Mouse (Mus musculus) embryonic facial prominence, embryonic 12.5 days (tissue): ENCODE results near the gene Polr1e. TPM values are rescaled to one million over a fixed set of nuclear protein-coding genes. Genes with fewer than 3 reads are reported as not detected.
A peak's percentile ranks its signal among the peaks of the same experiment; 100 is the strongest.

Experiments
- ATAC-seq: fragments of 200-750 bp; cut with Nextera tagmentation; 2 replicates; pipeline ENCODE4 v1.8.0; 2017; ENCODE audit not compliant: insufficient number of reproducible peaks, insufficient read depth, low FRiP score, low TSS enrichment
- H3K27ac ChIP-seq: fragments of 300-500 bp; sonication (generic); 2 replicates; pipeline ENCODE4 v1.5.1; 2016; ENCODE audit warnings: mild to moderate bottlenecking
- H3K27me3 ChIP-seq: fragments of 300-500 bp; sonication (generic); 2 replicates; pipeline ENCODE4 v1.6.1; 2016; ENCODE audit warnings: mild to moderate bottlenecking, moderate library complexity
- H3K36me3 ChIP-seq: fragments of 300-500 bp; sonication (generic); 2 replicates; pipeline ENCODE4 v1.6.1; 2016; ENCODE audit warnings: mild to moderate bottlenecking
- H3K4me1 ChIP-seq: fragments of 300-500 bp; sonication (generic); 2 replicates; pipeline ENCODE4 v1.6.1; 2016
- H3K4me2 ChIP-seq: fragments of 300-500 bp; sonication (generic); replicated peaks from 2 replicates; pipeline ENCODE4 v1.6.1; 2016; ENCODE audit warnings: mild to moderate bottlenecking, moderate library complexity
- H3K4me3 ChIP-seq: fragments of 300-500 bp; sonication (generic); 2 replicates; pipeline ENCODE4 v1.5.1; 2016; ENCODE audit warnings: mild to moderate bottlenecking
- H3K9ac ChIP-seq: fragments of 300-500 bp; sonication (generic); 2 replicates; pipeline ENCODE4 v1.6.1; 2016; ENCODE audit warnings: mild to moderate bottlenecking, moderate library complexity
- H3K9me3 ChIP-seq: fragments of 300-500 bp; sonication (generic); 2 replicates; pipeline ENCODE4 v1.6.1; 2016; ENCODE audit warnings: mild to moderate bottlenecking, moderate library complexity
- WGBS: fragments of 180-500 bp; shearing (Covaris S2); methylation state at CpG from one replicate; pipeline ENCODE4 v1.1.7; 2016; 5-methylcytosine and 5-hydroxymethylcytosine counted together
- polyA plus RNA-seq: library from polyadenylated mRNA; unstranded; fragments of >200 nt; fragmentation: Nextera tagmentation; extraction: Ambion mirVana; gene quantifications from 2 replicates; pipeline ENCODE4 v1.2.1, GENCODE M21; 2016

The Polr1e gene
- polyA plus RNA-seq, 1 experiment from 2014 or later: 48.9 TPM

DNA sequence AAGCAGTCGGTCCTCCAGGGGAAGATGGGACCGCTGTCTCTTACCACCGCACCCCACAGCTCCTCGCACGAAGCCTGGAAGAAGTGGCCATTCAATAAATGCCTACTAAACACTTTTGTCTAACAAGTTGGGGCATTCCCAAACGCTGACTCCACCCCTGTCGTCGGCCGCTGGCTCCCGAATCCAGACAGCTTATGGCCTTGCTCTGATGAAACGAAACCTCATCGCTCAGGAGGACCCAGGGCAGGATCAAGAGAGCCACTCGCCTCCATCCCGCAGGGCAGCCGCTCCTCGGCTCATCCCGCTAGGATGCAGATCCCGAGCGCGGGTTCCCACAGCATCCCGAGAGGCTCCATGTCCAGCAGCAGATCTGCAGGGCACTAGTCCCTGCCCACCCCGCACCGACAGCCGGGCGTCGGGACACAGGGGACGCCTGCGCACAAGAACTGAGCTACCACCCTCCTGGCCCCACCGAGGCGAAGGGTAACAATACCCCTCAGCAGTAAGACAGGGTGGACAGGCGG, 6.7 kb upstream of the Polr1e start:
- Histone ChIP-seq H3K27ac (peak overlapping the region; percentile 97), H3K9me3 (no peaks in the 10 kb centered on the region), H3K4me1 (peaks cover 19% of the 10 kb centered on the region), H3K9ac (peak overlapping the region; percentile 82), H3K4me2 (peak overlapping the region; percentile 73), H3K36me3 (no peaks in the 10 kb centered on the region), H3K27me3 (no peaks in the 10 kb centered on the region), H3K4me3 (peak overlapping the region; percentile 76)
- ATAC-seq: peak; percentile 83
- WGBS: under 1% methylated on average over 31 of the region's 31 CpGs

DNA sequence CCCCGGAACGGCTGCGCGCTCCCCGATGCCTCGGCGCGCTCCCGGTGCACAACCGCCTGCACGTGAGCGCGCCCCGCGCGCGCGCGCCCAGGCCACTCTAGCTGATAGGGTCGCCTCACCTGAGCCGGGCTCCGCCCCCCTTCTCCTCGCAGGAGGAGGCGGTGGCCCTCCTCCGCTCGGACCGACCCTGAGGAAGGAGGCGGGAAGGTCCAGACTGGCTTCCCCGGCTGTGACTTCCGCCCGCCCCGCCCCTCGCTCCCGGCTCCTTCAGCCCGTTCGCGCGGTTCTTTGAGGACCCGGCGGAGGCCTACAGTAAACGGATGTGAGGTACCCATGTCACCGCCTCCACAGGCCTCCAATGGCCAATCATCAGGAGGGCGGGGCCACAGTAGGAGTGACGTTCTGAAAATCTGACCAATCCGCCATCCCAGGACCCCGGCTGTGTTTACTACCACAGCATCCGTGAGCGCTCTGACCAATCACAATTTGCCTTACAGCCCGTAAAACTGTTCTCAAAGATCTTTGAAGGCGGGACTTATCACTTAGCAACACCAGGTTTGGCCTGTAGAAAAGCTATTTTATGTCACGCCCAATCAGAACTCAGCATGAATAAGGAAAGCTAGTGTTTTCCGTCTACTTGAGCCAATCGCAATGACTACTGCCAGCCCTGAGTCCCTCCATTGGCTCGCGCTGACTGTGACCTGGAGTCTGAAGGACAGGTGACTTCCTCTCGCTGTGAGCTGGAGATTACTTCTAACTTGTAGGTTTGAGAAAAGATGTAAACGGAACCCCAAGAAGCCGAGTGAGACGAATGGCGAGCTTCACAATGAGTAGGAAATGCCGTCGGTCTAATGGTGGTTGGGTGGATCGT, 6.0 kb upstream of the Polr1e start, which contains the start of gene Zbtb5:
TSS of gene Zbtb5 (minus strand) at position 308 of the 871 bp plus-strand sequence.
- under 1% methylated on average over 62 of the region's 63 CpGs for WGBS
- no peaks in the 10 kb centered on the region for H3K36me3 ChIP-seq

DNA sequence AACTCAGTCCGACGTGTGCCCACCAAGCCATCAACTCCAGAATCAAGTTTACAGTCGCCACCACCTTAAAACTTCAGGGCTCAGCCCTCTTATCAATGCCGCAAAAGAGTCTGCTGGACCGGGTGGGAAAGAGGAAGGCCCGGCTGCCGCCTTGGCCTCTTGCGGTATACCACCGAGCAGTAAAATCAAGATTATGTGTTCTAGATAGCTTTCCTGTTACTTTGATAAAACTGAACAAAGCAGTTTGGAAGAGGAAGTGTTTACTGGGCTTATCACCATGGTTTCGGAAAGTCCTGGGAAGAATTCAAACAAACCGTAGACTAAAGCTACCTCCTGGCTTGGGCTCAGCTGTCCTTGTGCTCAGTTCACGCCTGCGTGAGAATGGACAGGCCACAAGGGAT, 5.4 kb upstream of the Polr1e start:
- Histone ChIP-seq H3K27me3 (no peaks in the 10 kb centered on the region), H3K9ac (peak overlapping the region; percentile 81), H3K27ac (peak overlapping the region; percentile 78), H3K4me1 (peaks cover 19% of the 10 kb centered on the region), H3K4me3 (peak overlapping the region; percentile 65), H3K9me3 (no peaks in the 10 kb centered on the region), H3K4me2 (peak overlapping the region; percentile 75), H3K36me3 (no peaks in the 10 kb centered on the region)
- no peak for ATAC-seq
- 3% methylated on average over 13 of the region's 13 CpGs for WGBS

More for the DNA sequence above, 6.0 kb upstream of the Polr1e start, which contains the start of gene Zbtb5:
- ATAC-seq: peak; percentile 98
- H3K4me2 ChIP-seq: peak within 1 kb of the TSS; percentile 75
- H3K27ac ChIP-seq: peak within 1 kb of the TSS; percentile 97
- H3K4me3 ChIP-seq: peak within 1 kb of the TSS; percentile 76
- no peaks in the 10 kb centered on the region for H3K9me3 ChIP-seq
- peaks cover 19% of the 10 kb centered on the region for H3K4me1 ChIP-seq
- H3K9ac ChIP-seq: peak within 1 kb of the TSS; percentile 82
- no peaks in the 10 kb centered on the region for H3K27me3 ChIP-seq

DNA sequence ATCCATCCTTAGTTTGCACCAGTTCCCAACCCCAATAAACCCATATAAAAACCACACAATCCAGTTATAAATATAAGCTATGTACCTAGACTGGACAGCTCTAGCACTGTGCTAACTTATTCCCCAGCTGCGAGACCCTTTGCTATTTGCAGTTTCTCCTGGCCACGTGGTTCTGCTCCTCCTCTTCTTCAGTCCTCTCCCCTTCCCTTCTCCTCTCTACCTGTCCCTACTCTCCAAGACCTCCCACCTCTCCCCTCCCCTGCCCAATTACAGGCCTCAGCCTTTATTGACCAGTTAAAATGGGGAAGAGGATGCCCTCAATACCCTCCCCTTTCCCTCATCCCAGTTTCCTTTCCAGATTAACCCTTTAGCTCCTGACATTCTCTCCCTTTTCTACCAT, 4.8 kb upstream of the Polr1e start:
- H3K27ac ChIP-seq: no peak overlapping the region
- ATAC-seq: no peak

DNA sequence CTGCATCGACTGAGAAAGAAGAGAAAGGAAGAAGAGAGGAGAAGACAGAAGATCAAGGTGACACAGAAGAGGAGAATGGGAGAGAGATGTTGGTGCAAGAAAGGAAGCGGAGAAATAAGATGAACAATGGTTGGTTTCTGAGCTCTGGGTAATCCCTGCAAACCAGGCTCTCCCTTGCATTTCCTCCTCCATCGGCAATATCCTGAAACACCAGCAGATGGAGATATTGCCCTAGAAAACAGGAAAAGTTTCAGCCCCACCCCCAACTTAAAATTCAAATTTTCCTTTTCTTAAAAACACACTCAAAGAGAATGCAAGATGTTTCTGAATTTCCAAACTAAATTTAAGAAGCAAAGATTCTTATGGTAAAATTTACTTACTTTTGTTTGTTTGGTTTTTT, 2.8 kb upstream of the Polr1e start:
- Histone ChIP-seq H3K27me3 (no peaks in the 10 kb centered on the region), H3K9me3 (no peaks in the 10 kb centered on the region), H3K36me3 (no peaks in the 10 kb centered on the region), H3K27ac (no peak overlapping the region), H3K4me1 (peaks cover 22% of the 10 kb centered on the region), H3K4me2 (no peak overlapping the region), H3K9ac (no peak overlapping the region), H3K4me3 (no peak overlapping the region)
- 3% methylated on average over 3 of the region's 3 CpGs for WGBS
- ATAC-seq: no peak

More for the DNA sequence above, 4.8 kb upstream of the Polr1e start:
- no peaks in the 10 kb centered on the region for H3K36me3 ChIP-seq
- H3K4me1 ChIP-seq: peaks cover 19% of the 10 kb centered on the region
- WGBS: 0% methylated on average over 2 of the region's 2 CpGs
- H3K9ac ChIP-seq: peak overlapping the region; percentile 81
- H3K4me2 ChIP-seq: peak overlapping the region; percentile 75
- no peaks in the 10 kb centered on the region for H3K27me3 ChIP-seq
- no peaks in the 10 kb centered on the region for H3K9me3 ChIP-seq
- H3K4me3 ChIP-seq: peak overlapping the region; percentile 65

DNA sequence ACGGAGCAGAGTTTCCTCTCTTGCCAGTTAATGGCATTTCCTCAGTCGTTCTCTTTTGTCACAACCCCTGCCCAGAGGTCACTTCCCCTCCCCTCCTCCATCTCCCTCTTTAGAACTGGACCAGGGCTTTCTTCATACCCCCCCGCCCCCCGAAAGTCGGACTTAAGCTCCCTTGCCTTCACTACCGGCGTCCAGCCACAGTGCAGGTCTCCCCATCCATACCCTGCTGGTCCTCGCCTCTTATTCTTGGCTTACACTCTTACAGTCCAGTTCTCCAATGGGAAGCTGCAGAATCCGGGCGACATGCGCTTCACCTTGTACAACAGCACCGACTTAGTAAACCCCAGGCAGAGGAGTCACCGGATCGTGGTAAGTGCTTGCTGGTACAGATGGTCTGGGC, 626 bp downstream of the Polr1e start:
- 1% methylated on average over 14 of the region's 14 CpGs for WGBS
- Histone ChIP-seq H3K4me3 (peak overlapping the region; percentile 57), H3K4me2 (peak overlapping the region; percentile 94), H3K4me1 (peaks cover 12% of the 10 kb centered on the region), H3K27me3 (no peaks in the 10 kb centered on the region), H3K36me3 (peaks cover 3% of the 10 kb centered on the region), H3K9me3 (no peaks in the 10 kb centered on the region), H3K27ac (no peak overlapping the region), H3K9ac (peak overlapping the region; percentile 71)
- no peak for ATAC-seq

DNA sequence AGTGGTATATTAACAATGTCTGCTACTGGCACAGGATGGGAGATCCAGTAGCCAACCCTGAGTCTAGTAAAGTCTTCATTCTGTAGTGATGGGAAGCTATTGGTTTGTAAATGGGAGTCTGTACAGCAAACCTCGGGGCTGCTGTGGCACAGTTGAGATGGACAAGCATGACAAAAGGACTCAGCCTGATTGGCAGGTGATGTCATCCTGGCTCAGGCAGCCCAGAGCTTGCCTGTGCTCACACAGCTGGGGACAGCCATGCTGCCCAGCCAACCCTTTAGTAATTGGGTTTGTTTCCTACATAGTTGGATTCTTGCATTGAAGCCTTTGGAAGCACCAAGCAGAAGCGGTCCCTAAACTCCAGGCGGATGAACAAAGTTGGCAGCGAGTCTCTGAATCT, 8.1 kb downstream of the Polr1e start:
- ATAC-seq: no peak
- no peak overlapping the region for H3K27ac ChIP-seq
- no peak overlapping the region for H3K9ac ChIP-seq
- H3K27me3 ChIP-seq: no peaks in the 10 kb centered on the region
- no peaks in the 10 kb centered on the region for H3K9me3 ChIP-seq
- WGBS: 91% methylated on average over 4 of the region's 4 CpGs
- no peaks in the 10 kb centered on the region for H3K4me1 ChIP-seq
- H3K4me2 ChIP-seq: no peak overlapping the region
- peaks cover 45% of the 10 kb centered on the region for H3K36me3 ChIP-seq
- H3K4me3 ChIP-seq: no peak overlapping the region

DNA sequence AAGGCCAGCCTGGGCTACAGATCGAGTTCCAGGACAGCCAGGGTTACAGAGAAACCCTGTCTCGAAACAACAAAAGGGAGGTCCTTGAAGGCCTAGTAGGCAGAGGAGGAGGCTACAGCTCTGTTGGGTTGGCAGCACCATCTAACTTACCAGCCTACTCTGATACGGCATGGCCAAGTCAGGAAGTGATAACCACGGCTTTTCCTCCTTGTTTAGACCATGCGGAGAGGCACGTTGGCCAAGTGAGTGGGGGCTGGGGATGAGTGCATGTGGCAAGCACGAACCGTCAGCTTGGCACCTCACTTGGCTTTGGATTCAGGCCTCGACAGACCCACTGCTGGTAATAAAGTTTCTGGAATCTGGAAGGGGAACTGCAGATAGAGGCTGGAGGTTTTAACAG, 14.2 kb downstream of the Polr1e start:
- 87% methylated on average over 9 of the region's 9 CpGs for WGBS
- no peak overlapping the region for H3K4me3 ChIP-seq
- no peak overlapping the region for H3K9ac ChIP-seq
- H3K4me1 ChIP-seq: no peaks in the 10 kb centered on the region
- no peaks in the 10 kb centered on the region for H3K9me3 ChIP-seq
- H3K4me2 ChIP-seq: no peak overlapping the region
- H3K27me3 ChIP-seq: no peaks in the 10 kb centered on the region
- ATAC-seq: no peak
- peaks cover 70% of the 10 kb centered on the region for H3K36me3 ChIP-seq
- no peak overlapping the region for H3K27ac ChIP-seq

DNA sequence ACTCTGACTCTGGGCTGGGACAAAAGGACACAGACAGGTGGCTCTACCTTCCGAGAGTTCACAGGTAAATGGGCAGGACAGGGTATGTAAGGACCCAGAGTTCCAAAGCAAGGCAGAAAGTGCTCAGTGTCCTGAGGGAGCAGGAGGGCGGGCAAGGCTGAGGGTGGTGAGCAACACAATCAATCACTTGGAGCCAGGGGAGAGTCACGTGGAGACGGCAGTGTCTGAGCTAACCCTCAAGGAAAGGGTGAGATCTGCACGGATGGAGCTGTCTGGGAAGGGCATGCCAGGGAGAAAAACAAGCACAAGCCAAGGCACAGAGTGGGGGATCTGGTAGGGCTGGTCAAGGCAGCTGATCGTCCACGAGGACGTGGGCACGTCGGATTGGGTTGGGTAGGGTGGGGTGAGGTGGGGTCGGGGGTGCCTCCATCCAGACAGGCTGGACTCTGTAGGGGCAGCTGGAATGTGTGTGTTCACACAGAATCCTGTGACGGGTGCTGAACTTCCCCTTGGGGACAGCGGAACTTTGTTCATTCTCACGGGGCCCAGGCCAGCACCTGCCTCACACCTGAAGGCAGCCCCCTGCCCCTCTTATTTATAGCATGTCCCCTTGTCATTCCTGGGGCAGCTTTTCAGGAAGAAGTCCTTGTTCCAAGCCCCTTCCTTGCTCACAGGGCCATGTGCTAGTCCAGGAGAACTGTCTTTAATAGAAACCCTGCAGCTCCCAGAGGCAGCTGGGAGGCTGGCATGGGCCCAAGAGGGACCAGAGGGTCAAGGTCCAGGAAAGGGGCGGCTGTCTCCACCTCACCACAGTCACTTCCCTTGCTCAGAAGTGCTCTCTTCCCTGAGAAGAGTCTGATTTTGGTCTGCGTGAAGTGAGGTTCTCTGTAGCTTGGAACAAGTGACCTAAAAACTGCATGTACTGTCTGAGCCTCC, 16.6 kb downstream of the Polr1e start:
- Histone ChIP-seq H3K4me1 (no peaks in the 10 kb centered on the region), H3K4me3 (no peak overlapping the region), H3K9me3 (no peaks in the 10 kb centered on the region), H3K27me3 (no peaks in the 10 kb centered on the region), H3K4me2 (no peak overlapping the region), H3K9ac (no peak overlapping the region), H3K27ac (no peak overlapping the region), H3K36me3 (peaks cover 66% of the 10 kb centered on the region)
- no peak for ATAC-seq
- WGBS: 79% methylated on average over 16 of the region's 16 CpGs

DNA sequence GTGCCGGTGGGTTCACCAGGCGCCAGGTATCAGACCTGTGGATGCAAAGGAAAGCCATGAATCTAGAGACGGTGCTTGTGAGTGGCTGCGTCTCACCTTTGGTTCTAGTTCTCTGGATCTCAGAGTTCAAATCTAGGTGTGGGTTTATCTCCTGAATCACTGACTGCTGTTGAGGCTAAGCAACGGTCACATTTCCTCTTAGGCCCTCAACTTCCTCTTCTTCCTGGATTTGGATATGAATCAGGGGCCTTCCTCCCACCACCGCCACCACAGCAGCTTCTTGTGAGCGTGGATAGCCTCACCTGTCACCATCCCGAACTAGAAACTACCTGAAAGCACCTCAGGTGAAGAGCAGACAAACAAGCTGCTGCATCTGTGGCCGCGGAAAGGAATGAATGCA, 17.7 kb downstream of the Polr1e start:
- no peak overlapping the region for H3K4me2 ChIP-seq
- H3K9me3 ChIP-seq: no peaks in the 10 kb centered on the region
- no peak for ATAC-seq
- H3K4me3 ChIP-seq: no peak overlapping the region
- no peaks in the 10 kb centered on the region for H3K27me3 ChIP-seq
- no peak overlapping the region for H3K27ac ChIP-seq
- peaks cover 66% of the 10 kb centered on the region for H3K36me3 ChIP-seq
- WGBS: 92% methylated on average over 10 of the region's 10 CpGs
- no peaks in the 10 kb centered on the region for H3K4me1 ChIP-seq
- H3K9ac ChIP-seq: no peak overlapping the region

DNA sequence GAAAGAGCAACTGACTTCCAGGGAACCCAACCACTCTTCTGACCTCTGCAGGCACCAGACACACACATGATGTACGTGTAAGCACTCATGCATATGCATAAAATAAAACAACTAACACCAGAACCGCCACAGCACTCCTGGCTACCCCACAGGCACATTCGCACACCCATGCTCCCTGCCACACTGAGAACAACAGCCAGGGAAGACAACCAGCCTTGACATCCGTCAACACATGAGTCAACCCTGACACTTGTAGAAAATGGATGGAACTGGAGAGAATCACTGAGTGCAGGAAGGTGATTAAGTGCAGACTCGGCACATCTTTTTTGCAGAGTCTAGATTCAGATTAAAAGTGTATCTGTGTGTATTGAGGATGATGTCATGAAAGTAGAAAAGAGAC, 18.2 kb downstream of the Polr1e start:
- Histone ChIP-seq H3K27ac (no peak overlapping the region), H3K9ac (no peak overlapping the region), H3K27me3 (no peaks in the 10 kb centered on the region), H3K4me3 (no peak overlapping the region), H3K4me2 (no peak overlapping the region), H3K36me3 (peaks cover 66% of the 10 kb centered on the region), H3K4me1 (no peaks in the 10 kb centered on the region), H3K9me3 (no peaks in the 10 kb centered on the region)
- 87% methylated on average over 5 of the region's 5 CpGs for WGBS
- no peak for ATAC-seq
